Mouse (Mus musculus): ENCODE data around the gene Sct.

Sct gene

GRCm38 (mm10) chr7:141230570-141230969 lies 48.4 kb downstream of the Sct start:
- DNase-seq (ENCODE audit: low spot score in 2 of 2), result no peak

- no peak for DNase-seq (ENCODE audit: low spot score in 2 of 2)
Observed at GRCm38 (mm10) chr7:141229702-141230101, 49.2 kb downstream of the Sct start.

Measured in frontal cortex, postnatal 25 days (tissue).